Mouse (Mus musculus) heart, postnatal 4 days (tissue): ENCODE data around the gene Zbtb7a. TPM values are rescaled to one million over a fixed set of nuclear protein-coding genes. Genes with fewer than 3 reads are reported as not detected.

ENCODE experiments used
- DNase-seq: peaks from one replicate; pipeline ENCODE4 v3.0.0; 2021
- microRNA-seq, 2 experiments: library from miRNA; unstranded; fragments of <30 nt; microRNA quantifications; one replicate each; pipeline ENCODE4 v1.2.0; 2021 to 2022
- total RNA-seq, 2 experiments: library from RNA; stranded (reverse); gene quantifications; 2 replicates each; pipeline ENCODE4 v1.2.3; 2021

Zbtb7a gene
- total RNA-seq, 2 experiments from 2014 or later = 37.0 to 43.0 TPM

- peak; percentile 43 for DNase-seq
Measured at GRCm38 (mm10) chr10:81191342-81191982, 56.4 kb downstream of the Zbtb7a start.

- DNase-seq = peak; percentile 86
Measured at GRCm38 (mm10) chr10:81192270-81192967, 57.4 kb downstream of the Zbtb7a start.

- peak; percentile 63 for DNase-seq
Measured at GRCm38 (mm10) chr10:81192968-81193501, 58.0 kb downstream of the Zbtb7a start.

GRCm38 (mm10) chr10:81193991-81194774 lies 59.2 kb downstream of the Zbtb7a start:
- DNase-seq = peak; percentile 88

GRCm38 (mm10) chr10:81195300-81195699 lies 60.3 kb downstream of the Zbtb7a start:
- peak; percentile 59 for DNase-seq

- peak; percentile 67 for DNase-seq
Measured at GRCm38 (mm10) chr10:81196470-81197065, 61.5 kb downstream of the Zbtb7a start.

GRCm38 (mm10) chr10:81197305-81197704 lies 62.3 kb downstream of the Zbtb7a start:
- peak; percentile 64 for DNase-seq

GRCm38 (mm10) chr10:81198230-81198629 lies 63.2 kb downstream of the Zbtb7a start:
- peak; percentile 79 for DNase-seq

GRCm38 (mm10) chr10:81198990-81199389 lies 64.0 kb downstream of the Zbtb7a start:
- no peak for DNase-seq

GRCm38 (mm10) chr10:81200141-81200540 lies 65.1 kb downstream of the Zbtb7a start:
- peak; percentile 39 for DNase-seq

- DNase-seq = peak; percentile 46
Measured at GRCm38 (mm10) chr10:81200605-81201287, 65.7 kb downstream of the Zbtb7a start.

GRCm38 (mm10) chr10:81201807-81202758 lies 67.1 kb downstream of the Zbtb7a start, which contains the start of gene Nmrk2:
Gene Nmrk2 (minus strand): TSS chr10:81202051.
- peak; percentile 79 for DNase-seq

Small RNA genes within 50 kb of the gene (microRNA-seq; reads per million reads assigned to microRNA genes)
- 0 reads per million in 2 experiments for gene Mir5615-1
- gene Mir5615-2 = 0 reads per million in 2 experiments

Other genes starting within 250 kb of the Zbtb7a start
- 100 to 1,000 TPM; 162 to 169 TPM for gene Timm13, start 234.3 kb upstream of the Zbtb7a start, total RNA-seq
- gene Lmnb2, start 217.0 kb upstream of the Zbtb7a start, total RNA-seq = 10 to 100 TPM; 15.5 to 17.2 TPM
- gene Gadd45b, start 205.1 kb upstream of the Zbtb7a start, total RNA-seq = 1 to 10 TPM; 6.4 to 9.5 TPM
- under 1 TPM; 0.38 to 0.47 TPM for gene Gng7, start 120.3 kb upstream of the Zbtb7a start, total RNA-seq
- not detected for gene Diras1, start 109.6 kb upstream of the Zbtb7a start, total RNA-seq
- 1 to 10 TPM; 7.6 to 7.8 TPM for gene Slc39a3, start 97.8 kb upstream of the Zbtb7a start, total RNA-seq
- 100 to 1,000 TPM; 102 to 103 TPM for gene Sgta, start 75.0 kb upstream of the Zbtb7a start, total RNA-seq
- 10 to 100 TPM; 14.5 to 15.5 TPM for gene Thop1, start 65.2 kb upstream of the Zbtb7a start, total RNA-seq
- gene Creb3l3, start 36.3 kb upstream of the Zbtb7a start, total RNA-seq = 1 to 10 TPM; 1.8 to 2.3 TPM
- gene Map2k2, start 29.3 kb upstream of the Zbtb7a start, total RNA-seq = 100 to 1,000 TPM; 134 to 141 TPM
- 10 to 100 TPM; 17.5 to 18.6 TPM for gene Pias4, start 32.7 kb downstream of the Zbtb7a start, total RNA-seq
- 1,000 to 10,000 TPM; 1,326 to 1,351 TPM for gene Eef2, start 41.4 kb downstream of the Zbtb7a start, total RNA-seq
- 10 to 100 TPM; 41.9 to 45.7 TPM for gene Dapk3, start 47.8 kb downstream of the Zbtb7a start, total RNA-seq
- not detected for gene 4930442H23Rik, start 48.6 kb downstream of the Zbtb7a start, total RNA-seq
- gene Nmrk2, start 66.8 kb downstream of the Zbtb7a start, total RNA-seq = 10 to 100 TPM; 44.1 to 74.9 TPM
- gene Atcay, start 95.6 kb downstream of the Zbtb7a start, total RNA-seq = under 1 TPM; 0.23 to 0.24 TPM
- 1 to 10 TPM; 4.2 to 5.5 TPM for gene Zfr2, start 97.9 kb downstream of the Zbtb7a start, total RNA-seq
- under 1 TPM; 0.21 to 0.56 TPM for gene Matk, start 117.7 kb downstream of the Zbtb7a start, total RNA-seq
- gene Mrpl54, start 131.7 kb downstream of the Zbtb7a start, total RNA-seq = 100 to 1,000 TPM; 118 to 125 TPM
- 10 to 100 TPM; 49.0 to 53.0 TPM for gene Apba3, start 131.7 kb downstream of the Zbtb7a start, total RNA-seq
- under 1 TPM in 1 of 2 experiments, not detected in 1; 0.50 TPM for gene Tjp3, start 156.4 kb downstream of the Zbtb7a start, total RNA-seq
- gene Pip5k1c, start 157.7 kb downstream of the Zbtb7a start, total RNA-seq = 10 to 100 TPM; 52.0 to 55.4 TPM
- 10 to 100 TPM; 20.7 to 21.0 TPM for gene Cactin, start 185.9 kb downstream of the Zbtb7a start, total RNA-seq
- 1 to 10 TPM; 5.5 to 5.6 TPM for gene Tbxa2r, start 193.5 kb downstream of the Zbtb7a start, total RNA-seq
- 1 to 10 TPM; 2.2 to 3.3 TPM for gene Gipc3, start 208.0 kb downstream of the Zbtb7a start, total RNA-seq
- gene Hmg20b, start 215.3 kb downstream of the Zbtb7a start, total RNA-seq = 100 to 1,000 TPM; 107 to 113 TPM
- gene Mfsd12, start 222.3 kb downstream of the Zbtb7a start, total RNA-seq = 10 to 100 TPM; 12.1 to 13.5 TPM
- 1 to 10 TPM in 1 of 2 experiments, under 1 TPM in 1; 0.63 to 2.0 TPM for gene 4930404N11Rik, start 230.6 kb downstream of the Zbtb7a start, total RNA-seq
- gene Fzr1, start 243.3 kb downstream of the Zbtb7a start, total RNA-seq = 10 to 100 TPM; 55.4 to 56.8 TPM
- 10 to 100 TPM; 52.9 to 55.9 TPM for gene Dohh, start 249.2 kb downstream of the Zbtb7a start, total RNA-seq
- gene Gm48551, start 249.2 kb downstream of the Zbtb7a start, total RNA-seq = under 1 TPM; 0.55 to 0.70 TPM